Mouse (Mus musculus) E14TG2a.4 (cell line): Measurements from ENCODE around the gene Lrrtm4.

Experiments used
- H3K27me3 ChIP-seq: 2 replicates; pipeline ENCODE4 v1.6.1; 2014; ENCODE audit warnings: low read length, control low read depth; ENCODE audit not compliant: insufficient read depth
- H3K36me3 ChIP-seq: 2 replicates; pipeline ENCODE4 v1.6.1; 2014; ENCODE audit warnings: low read length, control low read depth; ENCODE audit not compliant: insufficient read depth
- H3K4me1 ChIP-seq: replicated peaks from 2 replicates; pipeline ENCODE4 v1.6.1; 2014; ENCODE audit warnings: low read depth, low read length, control low read depth
- H3K4me3 ChIP-seq: replicated peaks from 2 replicates; pipeline ENCODE4 v1.5.1; 2014; ENCODE audit warnings: mild to moderate bottlenecking, low read length
- H3K9me3 ChIP-seq: 2 replicates; pipeline ENCODE4 v1.6.1; 2014; ENCODE audit warnings: low read length, control low read depth
- CTCF ChIP-seq: conservative IDR thresholded peaks from 2 replicates; pipeline ENCODE4 v1.5.1; 2014; ENCODE audit warnings: low read length
- NANOG ChIP-seq: IDR thresholded peaks from 2 replicates; pipeline ENCODE4 v1.6.1; 2014; ENCODE audit warnings: borderline replicate concordance, low read length, mixed read lengths
- POU5F1 ChIP-seq: IDR thresholded peaks from 2 replicates; pipeline ENCODE4 v1.6.1; 2014; ENCODE audit warnings: low read length, borderline replicate concordance

Gene Lrrtm4

GRCm38 (mm10) chr6:80126419-80126818 lies 107.7 kb downstream of the Lrrtm4 start:
- Histone ChIP-seq H3K4me3 (no peak overlapping the region), H3K4me1 (no peaks in the 10 kb centered on the region), H3K9me3 (no peaks in the 10 kb centered on the region), H3K36me3 (no peaks in the 10 kb centered on the region), H3K27me3 (no peaks in the 10 kb centered on the region)
- TF ChIP-seq NANOG, result no peak
- TF ChIP-seq POU5F1, result no peak
- TF ChIP-seq CTCF, result no peak

DNA sequence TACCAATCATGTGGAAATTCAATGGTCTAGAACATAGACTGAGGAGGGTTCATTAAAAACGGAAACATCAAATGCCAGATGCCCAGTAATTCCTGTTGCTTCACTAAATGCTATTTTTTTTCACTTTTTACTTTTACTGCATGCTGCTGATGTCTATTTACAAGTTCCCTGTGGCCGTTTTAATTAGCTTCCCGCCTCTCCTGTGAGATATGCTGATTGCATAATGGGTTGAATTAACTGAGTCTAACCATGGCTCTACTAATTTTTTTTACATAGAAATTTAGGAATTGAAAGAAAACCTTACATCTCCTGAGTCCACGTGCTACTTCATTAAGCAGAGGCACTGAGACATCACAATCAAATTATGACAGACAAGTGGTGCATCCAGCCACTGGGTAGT lies 143.9 kb downstream of the Lrrtm4 start:
- H3K4me1 ChIP-seq, result no peaks in the 10 kb centered on the region
- H3K36me3 ChIP-seq, result no peaks in the 10 kb centered on the region
- H3K27me3 ChIP-seq, result no peaks in the 10 kb centered on the region
- H3K4me3 ChIP-seq, result no peak overlapping the region
- TF ChIP-seq NANOG (no peak), POU5F1 (no peak), CTCF (no peak)
- H3K9me3 ChIP-seq, result no peaks in the 10 kb centered on the region

- H3K4me3 ChIP-seq, result no peak overlapping the region
- TF ChIP-seq POU5F1 (no peak), NANOG (no peak), CTCF (no peak)
- no peaks in the 10 kb centered on the region for H3K27me3 ChIP-seq
- no peaks in the 10 kb centered on the region for H3K36me3 ChIP-seq
- no peaks in the 10 kb centered on the region for H3K9me3 ChIP-seq
- H3K4me1 ChIP-seq, result no peaks in the 10 kb centered on the region
Observed at GRCm38 (mm10) chr6:80181916-80182315, 163.2 kb downstream of the Lrrtm4 start.

DNA sequence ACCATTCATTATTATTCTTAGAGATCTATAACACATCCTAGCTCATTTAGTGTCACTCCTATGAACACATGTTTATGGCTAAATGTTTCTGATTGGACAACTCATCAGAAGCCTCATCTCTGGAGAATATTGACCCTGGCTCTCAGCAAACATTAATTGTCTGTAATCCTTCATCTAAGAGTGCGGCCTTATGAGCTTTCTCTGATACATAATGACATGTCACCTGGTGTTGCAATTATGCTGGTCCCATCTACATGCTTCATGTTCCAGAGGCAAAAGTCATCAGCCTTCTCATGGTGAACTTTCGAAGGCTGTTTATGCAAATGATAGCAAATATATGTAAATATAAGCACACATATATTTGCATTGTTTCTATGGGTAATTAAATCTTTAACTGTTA lies 163.7 kb downstream of the Lrrtm4 start:
- Histone ChIP-seq H3K4me3 (no peak overlapping the region), H3K27me3 (no peaks in the 10 kb centered on the region), H3K9me3 (no peaks in the 10 kb centered on the region), H3K4me1 (no peaks in the 10 kb centered on the region), H3K36me3 (no peaks in the 10 kb centered on the region)
- TF ChIP-seq NANOG (no peak), POU5F1 (no peak)

DNA sequence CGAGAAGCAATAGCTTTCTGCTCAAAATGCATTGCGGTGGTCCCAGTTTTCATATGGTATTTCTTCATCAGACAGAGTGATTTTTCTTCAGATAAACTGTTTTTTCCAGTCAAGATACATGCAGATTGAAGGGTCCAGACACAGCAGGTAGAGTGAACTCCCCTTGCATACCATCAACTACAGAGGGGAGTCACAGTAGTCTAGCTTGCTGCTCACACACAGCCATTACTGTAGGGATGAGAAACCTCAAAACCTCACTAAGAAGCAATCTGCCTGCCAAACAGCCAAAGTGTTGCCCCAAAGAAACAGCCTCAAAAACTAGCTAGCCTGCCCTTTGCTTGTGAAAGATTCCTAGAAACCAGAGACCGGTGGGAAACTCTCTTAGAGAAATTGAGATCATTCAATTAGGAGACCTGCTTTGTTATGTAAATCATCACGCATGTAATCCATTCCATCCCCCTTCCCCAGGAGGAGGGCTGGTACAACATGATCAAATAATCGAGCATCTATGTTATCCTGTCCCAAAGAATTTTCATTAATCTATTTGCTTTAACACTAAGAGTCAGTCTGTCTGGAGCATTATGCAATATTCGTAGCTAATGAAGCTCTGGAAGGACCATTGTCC lies 166.9 kb downstream of the Lrrtm4 start:
- no peaks in the 10 kb centered on the region for H3K4me1 ChIP-seq
- no peaks in the 10 kb centered on the region for H3K9me3 ChIP-seq
- TF ChIP-seq NANOG (no peak), POU5F1 (no peak), CTCF (no peak)
- no peaks in the 10 kb centered on the region for H3K27me3 ChIP-seq
- no peaks in the 10 kb centered on the region for H3K36me3 ChIP-seq
- no peak overlapping the region for H3K4me3 ChIP-seq

DNA sequence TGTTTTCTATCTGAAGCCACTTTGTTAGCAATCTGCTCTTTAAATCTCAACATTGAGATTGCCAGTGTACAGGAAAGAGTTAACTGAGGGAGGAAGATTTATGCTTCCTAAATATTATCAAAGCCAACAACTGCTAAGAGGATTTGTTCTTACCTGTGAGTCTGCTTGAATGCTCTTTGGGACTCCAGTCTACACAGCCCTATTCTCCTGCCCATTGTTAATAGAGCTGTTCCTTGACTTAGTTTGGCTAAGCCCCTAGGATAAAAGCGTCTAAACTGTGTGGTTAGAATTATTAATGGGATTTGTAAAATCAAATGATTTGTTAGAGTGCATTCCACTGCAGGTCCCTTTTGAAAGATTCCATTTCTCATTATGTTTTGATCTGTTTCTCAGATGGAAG lies 168.1 kb downstream of the Lrrtm4 start:
- Histone ChIP-seq H3K4me1 (no peaks in the 10 kb centered on the region), H3K9me3 (no peaks in the 10 kb centered on the region), H3K27me3 (no peaks in the 10 kb centered on the region), H3K36me3 (no peaks in the 10 kb centered on the region), H3K4me3 (no peak overlapping the region)
- no peak for TF ChIP-seq POU5F1

DNA sequence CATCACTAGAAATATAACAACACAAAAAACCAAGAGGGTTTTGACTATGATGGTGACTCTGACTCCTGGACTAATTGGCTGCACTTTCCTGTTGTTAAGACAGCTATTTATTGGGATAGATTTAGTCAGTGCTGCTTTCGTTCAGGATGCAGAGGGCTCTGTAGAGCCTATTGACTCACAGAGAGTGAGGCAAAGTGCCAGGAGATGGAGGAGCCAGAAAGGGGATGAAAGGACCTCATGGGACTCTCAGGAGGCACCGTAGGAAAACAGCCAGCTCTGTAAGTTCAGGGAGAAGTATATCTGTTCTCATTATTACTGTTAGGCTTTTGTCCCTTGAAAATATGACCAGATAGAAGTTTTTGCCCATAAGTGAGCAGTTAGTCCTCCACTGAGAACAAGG lies 190.8 kb downstream of the Lrrtm4 start:
- Histone ChIP-seq H3K9me3 (peaks cover 20% of the 10 kb centered on the region), H3K36me3 (no peaks in the 10 kb centered on the region), H3K4me1 (no peaks in the 10 kb centered on the region), H3K4me3 (no peak overlapping the region), H3K27me3 (no peaks in the 10 kb centered on the region)
- TF ChIP-seq POU5F1 (no peak), NANOG (no peak), CTCF (no peak)

DNA sequence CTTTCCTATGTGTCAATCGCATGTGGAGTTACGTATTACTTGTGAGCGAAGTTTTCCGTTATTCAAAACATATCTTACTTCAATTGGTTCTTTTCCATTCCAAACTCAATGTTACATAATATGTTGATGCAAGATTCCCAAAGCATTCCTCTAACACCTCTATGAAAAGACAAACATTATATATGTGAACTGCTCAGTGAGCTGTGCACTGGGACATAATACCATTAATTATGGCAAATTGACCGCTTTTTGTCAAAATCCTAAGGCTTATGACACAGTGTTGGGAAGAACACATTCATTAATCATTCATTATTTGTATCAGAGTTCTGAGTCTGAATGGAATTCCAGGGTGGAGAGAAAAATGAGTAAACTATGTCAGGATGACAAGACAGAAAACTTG lies 191.6 kb downstream of the Lrrtm4 start:
- Histone ChIP-seq H3K36me3 (no peaks in the 10 kb centered on the region), H3K9me3 (peaks cover 12% of the 10 kb centered on the region), H3K4me3 (no peak overlapping the region), H3K27me3 (no peaks in the 10 kb centered on the region), H3K4me1 (no peaks in the 10 kb centered on the region)
- no peak for TF ChIP-seq NANOG
- TF ChIP-seq CTCF, result no peak
- no peak for TF ChIP-seq POU5F1

DNA sequence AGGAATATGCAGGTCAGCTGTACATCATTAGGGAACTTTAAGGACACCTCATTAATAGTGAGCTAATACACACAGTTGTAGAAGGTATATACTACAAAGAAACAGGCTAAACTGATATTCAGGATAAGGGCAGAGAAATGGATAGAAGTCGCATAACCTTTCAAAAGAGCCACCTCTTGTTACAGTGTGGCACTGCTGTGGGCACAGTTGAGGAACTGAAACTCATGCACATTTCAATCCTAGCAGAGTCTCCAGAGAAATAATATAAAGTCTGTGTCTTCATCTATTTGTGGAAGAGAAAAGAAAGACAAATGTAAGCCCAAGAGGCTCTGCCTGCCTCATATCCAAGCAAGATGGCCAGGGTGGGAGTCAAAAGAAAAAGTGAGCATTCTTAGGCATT lies 242.9 kb downstream of the Lrrtm4 start:
- Histone ChIP-seq H3K9me3 (no peaks in the 10 kb centered on the region), H3K36me3 (no peaks in the 10 kb centered on the region), H3K4me1 (no peaks in the 10 kb centered on the region), H3K4me3 (no peak overlapping the region), H3K27me3 (no peaks in the 10 kb centered on the region)
- TF ChIP-seq NANOG, result no peak
- no peak for TF ChIP-seq POU5F1
- no peak for TF ChIP-seq CTCF
